Mouse (Mus musculus) adrenal gland, adult (tissue): ENCODE data around the gene Arl3.

ENCODE experiments used
- DNase-seq, 2 experiments: peaks; one replicate each; pipeline ENCODE4 v3.0.0; 2022 to 2023; ENCODE audit warnings: low spot score in 1 of 2; ENCODE audit not compliant: inconsistent age in 2 of 2

Gene Arl3

DNA sequence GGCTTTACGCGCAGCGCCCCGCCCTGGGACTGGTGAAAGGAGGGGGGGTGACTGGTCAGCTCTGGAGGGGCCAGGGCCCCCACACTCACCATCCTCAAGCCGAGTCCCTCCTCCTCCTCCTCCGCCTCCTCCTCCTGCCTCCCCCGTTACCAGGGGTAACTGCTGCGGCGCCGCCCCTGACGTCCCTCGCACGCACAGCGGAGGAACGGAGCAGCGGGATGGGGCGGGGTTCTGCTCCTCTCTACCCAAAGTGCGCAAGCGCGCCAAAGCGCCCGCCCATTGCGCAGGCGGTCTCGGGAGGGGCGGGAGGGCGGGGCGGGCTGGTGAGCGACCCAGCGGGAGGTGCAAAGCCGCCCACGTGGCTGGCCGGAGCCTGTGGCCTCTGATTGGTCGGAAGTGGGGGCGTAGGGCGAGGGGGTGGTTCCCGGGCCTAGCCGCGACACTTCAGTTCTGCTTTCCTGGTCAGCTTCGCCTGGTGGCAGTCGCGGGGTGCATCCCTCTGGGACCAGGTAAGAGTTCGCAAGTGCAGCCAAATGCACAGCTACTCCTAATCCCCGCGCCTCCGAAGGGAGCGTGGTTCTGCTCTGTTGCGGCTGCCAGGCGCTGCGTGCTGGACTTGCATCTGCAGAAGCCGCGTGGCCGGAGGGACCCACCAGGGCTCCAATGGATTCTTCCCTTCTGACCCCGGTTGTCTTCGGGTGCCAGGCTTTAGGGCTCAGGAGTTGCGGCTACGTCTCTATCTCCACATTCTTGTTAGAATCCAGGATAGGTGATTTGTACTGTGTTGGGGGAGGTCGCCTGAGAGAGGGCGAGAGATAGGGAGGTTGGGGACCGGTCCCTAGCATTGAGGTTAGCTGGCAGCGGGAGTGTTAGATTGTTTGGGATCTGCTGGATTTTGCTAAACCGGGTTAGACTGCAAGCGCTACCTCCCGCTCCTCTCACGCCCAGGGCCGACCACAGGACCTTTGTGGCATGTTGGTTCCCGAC is at the start of gene Arl3, which contains the start of gene Sfxn2:
TSS of gene Arl3 (minus strand) at position 248 of the 987 bp plus-strand sequence.
TSS of gene Sfxn2 (plus strand) at position 415 of the 987 bp plus-strand sequence.
- peak; percentile 96 to 97 for DNase-seq

DNA sequence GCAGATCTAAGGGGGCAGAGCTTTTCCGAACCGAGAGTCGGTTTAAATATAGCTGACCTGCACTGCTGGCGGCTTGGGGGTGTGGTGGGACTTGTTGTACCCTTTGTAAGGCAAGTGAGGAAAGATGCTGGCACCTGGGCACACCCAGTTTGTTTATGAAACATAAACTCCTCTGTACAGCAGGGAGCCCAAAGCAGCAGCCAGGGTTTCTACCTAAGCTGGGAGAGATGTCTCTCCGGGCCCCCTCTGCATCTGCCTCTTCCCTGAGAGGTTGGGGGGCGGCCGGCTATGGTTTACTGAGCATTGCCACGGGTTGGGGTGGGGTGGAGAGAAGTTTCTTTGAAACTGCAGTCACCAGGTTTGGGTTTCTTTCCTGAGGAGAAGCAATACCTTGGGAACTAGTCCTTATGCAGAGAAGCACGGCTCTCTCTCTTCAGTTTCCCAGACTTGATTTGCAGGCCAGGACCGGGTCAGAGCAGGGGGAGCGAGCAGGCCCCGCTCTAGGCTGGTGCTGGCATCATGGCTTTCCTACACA is 49.7 kb upstream of the Arl3 start:
- DNase-seq, result peak in 1 of 2 experiments; percentile 64

DNA sequence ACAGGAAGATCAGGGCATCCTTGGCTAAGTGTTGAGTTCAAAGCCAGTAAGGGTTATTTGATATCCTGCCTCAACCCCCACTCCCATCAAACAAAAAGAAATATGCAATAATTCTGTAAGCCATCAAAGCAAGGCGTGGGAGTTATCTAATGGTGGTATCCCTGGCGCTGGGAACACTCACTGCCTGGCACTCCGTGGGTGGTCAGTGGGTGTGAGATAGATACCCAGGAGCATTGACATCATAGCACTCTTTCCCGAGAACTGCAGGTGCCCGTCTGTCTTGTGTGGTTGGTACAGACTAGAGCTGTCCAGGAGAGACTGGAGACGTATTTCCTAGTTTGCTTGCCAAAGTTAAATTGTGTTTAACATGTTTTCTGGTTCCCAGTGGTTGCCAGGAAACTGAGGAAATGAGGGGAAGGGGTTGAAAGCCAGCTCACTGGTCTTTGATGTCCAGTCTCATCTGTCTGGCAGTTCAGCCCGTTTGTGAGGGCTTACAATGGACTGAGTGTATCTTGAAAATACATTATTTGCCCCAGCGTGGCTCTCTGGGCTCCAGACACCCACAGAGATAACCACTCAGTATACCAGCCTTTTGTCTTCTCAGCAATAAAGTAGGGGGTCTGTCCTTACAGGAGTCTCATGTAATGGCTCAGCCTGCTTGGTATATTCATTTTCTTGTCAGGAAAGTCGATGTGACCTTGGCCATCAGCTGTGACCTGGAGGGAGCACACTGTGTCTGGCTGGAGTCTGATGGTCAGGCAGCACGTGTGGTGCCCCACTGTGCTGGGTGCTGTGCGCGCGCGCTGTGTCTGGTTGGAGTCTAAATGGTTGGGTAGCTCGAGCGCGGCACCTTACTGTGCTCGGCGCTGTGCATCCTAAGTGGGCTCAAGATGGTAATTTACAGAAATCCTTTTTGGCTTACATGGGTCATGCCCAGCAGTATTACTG is 48.5 kb upstream of the Arl3 start:
- peak; percentile 65 to 70 for DNase-seq

DNA sequence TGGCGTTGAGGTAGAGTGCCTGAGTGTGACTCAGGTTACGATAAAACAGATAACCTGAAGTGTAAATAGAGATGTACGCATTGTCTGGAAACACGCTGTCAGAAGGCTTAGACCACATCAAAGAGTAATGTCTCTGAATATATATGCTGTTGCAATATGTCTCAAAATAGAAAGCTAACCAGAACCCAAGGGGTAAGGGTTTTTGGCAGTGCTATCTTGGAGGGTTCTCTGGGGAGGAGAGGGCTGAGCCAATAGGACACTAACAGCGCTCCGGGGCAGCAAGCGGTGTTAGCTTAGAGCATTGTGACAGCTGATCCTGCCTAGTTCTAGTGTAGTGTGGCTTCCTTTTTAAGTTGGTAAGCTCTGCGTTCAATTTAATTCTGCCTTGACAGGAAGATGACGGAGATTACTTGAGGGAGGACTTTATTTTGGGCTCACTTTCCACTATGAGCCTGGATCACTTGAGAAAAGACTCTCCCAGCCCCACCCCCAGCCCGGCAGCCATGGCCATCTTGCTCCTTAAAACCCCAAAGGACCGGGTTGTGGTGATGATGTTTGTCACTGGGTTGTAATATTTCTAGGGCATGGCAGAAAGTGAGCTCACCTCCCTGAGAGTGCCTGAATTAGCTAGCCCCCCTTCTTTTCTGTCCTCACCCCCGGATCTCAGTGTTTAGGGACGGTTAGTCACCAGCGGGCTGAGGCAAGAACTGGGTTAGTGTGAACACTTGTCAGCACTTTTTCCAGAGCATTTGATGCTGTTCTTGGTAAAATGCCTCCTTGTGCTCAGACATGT is 47.2 kb upstream of the Arl3 start:
- peak; percentile 57 to 65 for DNase-seq

DNA sequence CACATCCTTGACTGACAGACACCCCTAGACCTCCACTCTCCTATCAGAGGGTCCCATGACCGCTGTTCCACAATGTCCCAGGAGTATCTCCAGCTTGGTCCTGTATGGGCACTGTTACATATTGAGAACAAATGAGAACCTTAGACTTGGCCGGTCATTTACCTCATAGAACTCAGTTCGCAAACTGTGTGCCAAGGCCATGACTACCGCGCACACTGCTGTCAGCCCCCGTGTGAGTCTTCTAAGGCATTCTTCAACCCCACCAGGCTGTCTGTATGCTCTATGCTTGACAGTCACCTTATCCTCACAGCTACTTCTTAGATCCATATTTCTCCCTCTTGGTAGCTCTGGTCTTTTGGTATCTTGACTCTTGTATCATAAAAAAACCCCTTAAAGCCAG is 46.5 kb upstream of the Arl3 start:
- DNase-seq, result peak in 1 of 2 experiments; percentile 50

DNA sequence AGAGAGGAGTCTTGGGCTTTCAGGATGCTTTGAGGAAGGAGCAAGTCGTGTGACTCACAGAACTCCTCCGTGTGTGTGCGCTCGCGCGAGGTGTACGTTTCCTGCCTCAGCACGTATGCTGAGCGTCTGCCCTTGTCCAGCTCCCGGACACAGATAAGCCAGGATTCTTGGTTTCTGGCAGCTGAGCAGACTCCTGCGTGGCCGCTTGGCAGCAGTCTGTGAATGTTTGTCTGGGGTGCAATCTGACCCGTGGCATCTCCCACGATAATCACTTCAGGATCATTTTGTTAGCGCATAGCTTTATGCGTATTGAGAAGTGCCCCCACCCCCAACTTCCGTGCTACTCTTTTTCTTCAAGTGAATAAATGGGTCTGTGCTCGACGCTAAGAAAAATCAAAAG is 46.0 kb upstream of the Arl3 start:
- peak; percentile 52 to 76 for DNase-seq

DNA sequence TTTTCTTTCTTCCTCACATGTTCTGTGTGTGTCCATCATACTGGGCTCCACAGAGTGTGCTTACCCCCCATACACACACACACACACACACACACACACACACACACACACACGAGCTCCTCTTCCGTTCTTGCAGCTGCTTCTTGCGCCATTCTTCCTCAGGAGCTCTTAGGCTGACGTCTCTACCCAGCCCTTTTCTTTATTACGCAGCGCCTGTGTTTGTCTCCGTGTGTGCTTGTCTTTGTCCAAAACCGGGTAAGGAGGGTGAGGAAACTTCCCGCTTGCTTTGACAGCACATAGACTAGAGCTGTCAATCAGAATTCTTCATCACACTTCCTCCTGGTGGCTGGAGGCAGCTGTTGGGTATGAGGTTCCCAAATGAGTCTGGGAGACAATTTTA is 45.3 kb upstream of the Arl3 start:
- no peak for DNase-seq

DNA sequence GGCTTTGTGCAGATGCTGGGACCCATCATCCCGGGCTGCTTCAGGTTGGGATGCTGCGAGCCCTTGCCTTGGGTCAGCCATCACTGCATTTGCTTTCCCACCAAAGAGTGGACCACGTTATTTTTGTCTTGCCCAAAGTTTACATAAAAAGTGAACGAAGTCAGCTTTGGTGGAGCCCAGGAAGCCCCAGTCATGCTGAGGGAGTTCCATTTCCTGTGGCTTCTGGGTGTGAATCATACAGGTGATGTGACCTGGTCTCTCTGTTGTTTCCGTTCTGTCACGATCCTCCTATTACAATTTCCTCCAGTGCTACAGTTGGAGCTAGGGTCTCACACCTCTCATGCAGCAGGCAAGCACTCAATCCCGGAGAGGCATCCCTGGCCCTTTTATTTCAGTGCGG is 44.4 kb upstream of the Arl3 start:
- DNase-seq, result no peak

DNA sequence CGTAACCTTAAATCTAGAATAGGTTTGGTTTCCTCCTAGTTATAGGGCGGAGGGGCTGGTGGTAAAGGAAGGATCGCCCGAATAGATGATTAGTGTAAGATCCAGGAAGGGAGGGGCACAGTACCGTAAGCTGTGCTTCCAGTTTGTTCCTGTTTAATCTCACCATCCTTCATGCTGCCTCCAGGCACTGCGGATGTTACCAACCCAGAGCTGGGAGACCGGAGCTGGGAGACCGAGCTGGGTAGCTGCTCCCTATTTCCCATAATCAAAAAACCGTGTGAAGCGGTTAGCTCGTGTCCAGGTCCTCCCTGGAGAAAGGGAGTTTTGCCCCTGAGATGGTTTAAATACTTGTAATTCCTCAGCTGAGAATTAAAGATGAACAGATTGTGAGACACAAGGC is 43.4 kb upstream of the Arl3 start:
- no peak for DNase-seq

DNA sequence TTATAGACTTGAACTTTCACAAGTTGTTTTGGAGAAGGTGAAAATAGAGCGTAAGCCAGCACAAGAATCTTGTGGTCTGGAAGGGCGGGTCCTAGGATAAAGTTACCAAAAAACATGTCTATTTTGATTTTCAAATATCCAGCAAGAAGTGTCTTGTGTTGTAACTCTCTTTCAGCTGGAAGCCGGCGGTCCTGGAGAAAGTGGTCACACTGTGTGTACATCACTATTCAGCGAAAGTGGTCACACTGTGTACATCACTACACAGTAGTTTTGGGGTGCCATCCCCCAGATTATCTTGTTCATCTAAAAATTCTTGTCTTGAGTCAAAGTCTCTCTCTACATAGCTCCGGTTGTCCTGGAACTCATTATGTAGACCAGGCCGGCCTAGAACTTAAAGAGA is 35.2 kb upstream of the Arl3 start:
- DNase-seq, result no peak

DNA sequence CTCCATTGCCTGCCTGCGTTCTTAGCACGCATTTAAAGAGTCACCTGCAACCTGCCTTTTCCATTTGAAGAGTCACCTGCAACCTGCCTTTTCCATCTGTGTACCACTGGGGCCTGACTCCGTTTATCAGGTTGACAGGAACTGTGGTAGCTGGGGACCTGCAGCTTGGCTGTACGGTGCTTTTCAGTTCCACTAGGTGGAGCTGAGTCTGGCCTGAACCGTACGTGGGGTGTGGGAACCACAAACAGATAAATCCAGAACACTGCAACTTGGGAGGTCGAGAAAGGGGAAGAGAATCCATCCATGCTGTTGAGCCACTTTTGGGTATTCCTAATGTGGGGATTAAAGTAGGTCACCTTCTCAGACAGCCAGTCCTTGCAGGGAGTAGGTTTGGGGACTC is 34.4 kb upstream of the Arl3 start:
- peak in 1 of 2 experiments; percentile 77 for DNase-seq

DNA sequence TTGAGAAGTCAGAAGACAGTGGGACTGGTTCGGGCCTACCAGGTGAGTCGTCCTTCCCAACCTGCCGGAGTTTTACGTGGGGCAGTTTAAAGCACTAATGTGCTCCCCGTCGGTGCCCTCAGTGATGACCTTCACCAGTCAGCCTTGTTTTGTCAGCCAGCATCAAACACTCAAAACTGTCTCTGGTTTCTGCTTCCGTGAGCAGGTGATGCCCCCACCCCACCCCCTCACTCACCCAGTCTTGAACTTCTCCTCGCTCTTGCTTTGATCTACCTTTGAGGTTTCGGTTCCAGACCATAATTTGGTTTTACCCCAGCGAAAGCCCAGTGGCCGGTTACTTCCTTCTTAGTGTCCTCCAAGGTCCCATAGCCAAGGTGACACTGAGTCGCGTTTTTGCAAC is 33.7 kb upstream of the Arl3 start:
- DNase-seq, result peak in 1 of 2 experiments; percentile 76

DNA sequence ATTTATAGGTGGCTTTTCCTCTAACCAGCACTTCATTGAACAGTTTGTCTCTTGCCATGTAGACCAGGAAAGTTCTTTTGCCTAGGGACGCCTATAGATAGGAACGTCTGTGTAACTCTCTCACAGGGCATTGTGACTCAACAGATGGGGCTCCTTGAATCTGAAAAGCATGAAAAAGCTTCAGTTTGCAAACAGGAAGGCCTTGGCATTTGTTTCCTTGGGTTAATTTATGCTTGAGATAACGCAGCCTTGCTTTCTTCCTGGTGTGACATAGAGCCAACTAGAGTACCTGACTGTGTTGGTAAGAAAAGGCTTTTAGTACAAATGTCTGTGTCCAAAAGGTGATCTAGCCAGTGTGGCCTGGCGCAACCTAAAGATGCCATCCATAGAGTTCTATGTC is 29.4 kb upstream of the Arl3 start:
- peak; percentile 66 to 91 for DNase-seq

DNA sequence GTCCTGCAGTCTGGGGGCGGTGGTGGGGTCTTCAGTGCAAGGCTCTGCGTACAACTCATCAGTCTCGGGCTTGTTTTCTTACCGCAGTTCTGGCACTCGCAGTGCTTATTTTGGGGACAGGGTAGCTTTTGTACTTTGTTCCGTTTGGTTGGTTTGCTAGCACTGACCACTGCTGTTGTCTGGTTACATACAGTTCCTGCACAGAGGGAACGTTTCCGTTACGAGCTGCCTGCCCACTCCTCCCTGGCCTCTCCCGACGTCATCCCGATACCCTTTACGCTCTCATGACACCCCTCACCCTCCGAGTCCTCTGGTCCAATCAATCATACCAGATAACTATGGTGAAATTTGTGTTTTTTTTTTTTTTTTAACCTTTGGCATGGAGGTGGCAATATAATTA is 28.5 kb upstream of the Arl3 start:
- DNase-seq, result peak; percentile 69 to 79

DNA sequence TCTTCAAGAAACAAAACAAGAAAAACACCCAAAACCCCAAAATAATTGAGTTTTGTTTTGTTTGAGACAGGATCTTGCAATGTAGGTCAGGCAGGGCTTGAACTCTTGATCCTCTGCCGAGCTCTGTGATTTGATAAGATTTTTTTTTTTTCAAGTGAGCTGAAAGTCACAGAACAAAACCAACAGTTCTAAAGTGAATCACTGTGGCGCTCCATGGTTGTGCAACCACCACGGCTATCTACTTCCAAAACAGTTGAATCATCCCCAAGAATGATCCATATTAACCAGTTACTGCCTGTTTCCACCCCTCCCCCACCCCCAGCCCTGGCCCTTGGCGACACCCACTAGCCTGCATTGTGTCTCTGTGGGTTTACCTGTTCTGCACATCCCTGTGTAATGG is 27.4 kb upstream of the Arl3 start:
- peak; percentile 74 to 90 for DNase-seq

DNA sequence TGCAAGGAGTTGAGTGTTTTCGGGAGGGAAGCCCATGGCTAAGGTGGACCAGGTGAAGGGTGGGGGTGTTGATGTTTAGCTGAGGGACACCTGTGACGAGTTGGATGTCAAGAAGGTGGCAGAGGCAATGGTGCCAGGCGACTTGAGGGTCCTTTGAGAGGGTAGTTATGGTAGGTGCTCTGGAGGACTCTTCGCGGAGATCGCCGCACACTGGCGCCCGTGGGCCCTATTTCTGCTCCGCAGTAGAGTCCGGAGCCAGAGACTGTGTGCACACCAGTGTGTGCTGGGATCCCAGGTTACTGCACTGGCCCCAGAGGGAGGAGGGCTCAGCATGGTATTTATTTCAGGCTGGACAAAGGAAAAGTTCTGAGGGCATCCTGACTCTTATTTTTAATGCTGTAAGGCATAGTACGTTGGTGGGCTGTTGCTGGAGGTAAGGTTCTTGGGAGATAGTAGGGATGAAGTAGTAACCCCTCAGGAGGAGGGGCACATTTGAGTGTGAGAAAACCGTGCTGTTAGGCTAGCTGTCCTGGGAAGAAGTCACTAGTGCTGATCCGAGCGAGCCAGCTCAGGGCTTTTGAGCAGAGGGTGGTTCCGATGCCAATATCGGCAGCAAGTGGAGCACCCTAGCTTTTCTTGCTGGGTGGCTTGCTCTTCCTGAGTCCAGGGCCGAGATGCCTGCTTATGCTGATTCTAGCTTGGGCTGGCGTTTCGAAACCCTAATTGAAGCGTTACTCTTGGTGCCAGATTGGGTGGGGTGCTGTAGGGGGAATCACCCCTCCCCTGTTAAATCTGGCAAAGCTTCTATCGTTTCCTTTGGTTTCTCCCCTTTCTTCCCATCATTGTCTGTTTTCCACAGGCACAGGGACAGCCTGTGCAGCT is 26.6 kb upstream of the Arl3 start:
- DNase-seq, result peak; percentile 53 to 83

DNA sequence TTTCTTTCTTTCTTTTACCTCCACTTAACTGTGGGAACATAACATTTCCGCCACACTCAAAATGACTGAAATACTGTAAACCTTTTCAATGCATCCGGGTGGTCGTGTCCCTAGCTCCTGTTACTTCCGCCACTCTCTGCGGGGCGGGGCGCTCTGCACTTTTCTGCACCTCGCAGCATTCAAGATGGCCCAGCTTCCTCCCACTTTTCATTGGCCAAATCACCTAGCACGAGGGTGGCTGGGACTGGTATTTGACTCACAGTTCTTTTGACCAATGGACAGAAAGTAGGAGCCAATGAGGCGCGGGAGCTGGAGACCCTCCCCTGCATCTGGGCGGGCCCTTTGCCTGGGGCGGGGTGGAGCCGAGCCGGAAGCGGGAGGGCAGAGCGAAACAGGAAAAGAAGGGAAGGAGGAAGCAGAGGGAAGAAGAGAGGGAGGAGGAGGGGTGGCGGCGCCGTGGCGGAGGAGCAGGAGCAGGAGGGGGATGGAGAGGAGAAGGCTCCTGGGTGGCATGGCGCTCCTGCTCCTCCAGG is 25.8 kb upstream of the Arl3 start, which contains the start of gene Wbp1l:
TSS of gene Wbp1l (plus strand) at position 365 of the 533 bp plus-strand sequence.
- peak; percentile 99 for DNase-seq

DNA sequence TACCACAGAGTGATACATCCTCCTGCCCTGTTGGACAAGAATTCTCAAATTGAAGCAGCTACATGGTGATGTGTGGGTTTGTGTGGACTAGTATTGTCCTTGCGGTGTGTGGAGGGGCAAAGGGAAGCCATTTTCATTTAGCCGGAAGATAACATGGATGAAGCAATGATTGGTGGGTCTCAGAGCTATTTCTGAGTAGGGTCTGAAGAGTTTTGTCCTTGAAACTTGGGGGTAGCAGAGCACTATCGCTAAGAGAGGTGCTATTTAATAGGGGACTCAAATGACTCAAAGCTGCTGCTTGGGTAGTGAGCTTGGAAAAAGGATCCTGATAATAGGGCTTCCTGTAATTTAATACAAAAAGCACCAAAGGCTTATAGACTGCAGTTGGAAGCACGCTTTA is 25.2 kb upstream of the Arl3 start:
- DNase-seq, result peak in 1 of 2 experiments; percentile 54
